Mouse (Mus musculus) embryonic facial prominence, embryonic 14.5 days (tissue): ENCODE data around the gene Urad. TPM values are rescaled to one million over a fixed set of nuclear protein-coding genes. Genes with fewer than 3 reads are reported as not detected.

ENCODE experiments used
- ATAC-seq: fragments of 200-750 bp; cut with Nextera tagmentation; 2 replicates; pipeline ENCODE4 v1.8.0; 2017; ENCODE audit warnings: low read depth, moderate number of reproducible peaks, moderate TSS enrichment
- DNase-seq: peaks from one replicate; pipeline ENCODE4 v3.0.0-alpha.2; 2015; ENCODE audit warnings: low spot score
- H3K27ac ChIP-seq: fragments of 300-500 bp; sonication (generic); replicated peaks from 2 replicates; pipeline ENCODE4 v1.5.1; 2014; ENCODE audit warnings: low read depth, mild to moderate bottlenecking, low read length, moderate library complexity
- H3K27me3 ChIP-seq: fragments of 300-500 bp; sonication (generic); replicated peaks from 2 replicates; pipeline ENCODE4 v1.6.1; 2014; ENCODE audit warnings: low read length; ENCODE audit not compliant: control insufficient read depth, insufficient read depth
- H3K36me3 ChIP-seq: fragments of 300-500 bp; sonication (generic); 2 replicates; pipeline ENCODE4 v1.6.1; 2014; ENCODE audit warnings: low read length, mixed read lengths; ENCODE audit not compliant: control insufficient read depth, insufficient read depth
- H3K4me1 ChIP-seq: fragments of 300-500 bp; sonication (generic); 2 replicates; pipeline ENCODE4 v1.6.1; 2014; ENCODE audit warnings: antibody characterized with exemption, low read length; ENCODE audit not compliant: control insufficient read depth, insufficient read depth
- H3K4me2 ChIP-seq: fragments of 300-500 bp; sonication (generic); 2 replicates; pipeline ENCODE4 v1.6.1; 2014; ENCODE audit warnings: low read depth, mild to moderate bottlenecking, low read length, moderate library complexity, mixed read lengths
- H3K4me3 ChIP-seq: fragments of 300-500 bp; sonication (generic); 2 replicates; pipeline ENCODE4 v1.5.1; 2014; ENCODE audit warnings: low read depth, mild to moderate bottlenecking, low read length
- H3K9ac ChIP-seq: fragments of 300-500 bp; sonication (generic); 2 replicates; pipeline ENCODE4 v1.6.1; 2014; ENCODE audit warnings: low read depth, mild to moderate bottlenecking, low read length, moderate library complexity, mixed read lengths
- H3K9me3 ChIP-seq: fragments of 300-500 bp; sonication (generic); 2 replicates; pipeline ENCODE4 v1.6.1; 2016; ENCODE audit warnings: low read length; ENCODE audit not compliant: control insufficient read depth
- WGBS: fragments of 180-500 bp; shearing (Covaris S2); extraction: QIAGEN DNeasy Blood & Tissue Kit; methylation state at CpG from one replicate; pipeline ENCODE4 v1.1.7; 2014; 5-methylcytosine and 5-hydroxymethylcytosine counted together
- polyA plus RNA-seq: library from polyadenylated mRNA; unstranded; fragments of >200 nt; fragmentation: Nextera tagmentation; extraction: Ambion mirVana; gene quantifications from 2 replicates; pipeline ENCODE4 v1.2.1, GENCODE M21; 2014

Urad gene
- polyA plus RNA-seq, 1 experiment from 2014 or later, result not detected

DNA sequence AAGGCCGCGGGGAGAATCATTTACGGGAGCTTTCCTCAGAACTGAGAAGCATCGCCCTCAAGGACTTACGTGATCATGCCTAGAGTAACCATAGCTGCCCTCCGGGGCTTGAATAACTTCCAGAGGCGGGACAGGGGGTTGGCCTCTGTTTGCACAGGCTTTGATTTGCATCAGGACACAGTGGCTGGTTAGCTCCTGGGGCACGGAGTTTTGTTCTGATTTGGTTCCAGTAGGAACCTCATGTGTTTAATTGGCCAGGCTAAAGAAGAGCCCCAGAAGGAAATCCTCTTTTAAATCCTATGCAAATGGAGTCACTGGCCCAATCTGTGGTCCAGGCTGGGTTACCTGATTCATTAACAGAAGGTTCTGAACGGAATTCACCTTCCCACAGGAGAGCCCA, 16.7 kb upstream of the Urad start:
- DNase-seq (no peak), ATAC-seq (no peak)
- WGBS, result 57% methylated on average over 9 of the region's 9 CpGs
- Histone ChIP-seq H3K4me1 (no peaks in the 10 kb centered on the region), H3K36me3 (no peaks in the 10 kb centered on the region), H3K27me3 (no peaks in the 10 kb centered on the region), H3K4me2 (no peak overlapping the region), H3K9me3 (no peaks in the 10 kb centered on the region), H3K9ac (no peak overlapping the region), H3K4me3 (no peak overlapping the region), H3K27ac (no peak overlapping the region)

DNA sequence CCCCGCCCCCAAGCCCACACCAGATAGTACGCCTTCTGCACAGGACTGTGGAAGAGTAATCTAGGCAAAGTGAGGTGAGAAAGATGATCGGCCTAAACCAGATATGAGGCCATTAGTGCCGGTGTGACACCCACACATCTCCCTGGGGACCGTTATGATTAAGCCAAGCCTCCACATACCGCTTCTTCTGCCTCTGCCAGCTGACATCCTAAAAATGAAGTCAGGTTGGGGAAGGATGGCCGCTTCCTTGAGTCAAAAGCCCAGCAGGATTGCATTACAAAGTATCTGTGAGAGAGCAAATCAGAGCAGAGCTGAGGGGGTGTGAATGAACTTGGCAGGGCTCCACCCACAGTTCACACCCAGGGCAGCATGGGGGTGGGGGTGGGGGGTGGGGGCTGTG, 10.5 kb upstream of the Urad start:
- no peaks in the 10 kb centered on the region for H3K4me1 ChIP-seq
- H3K4me2 ChIP-seq, result no peak overlapping the region
- H3K36me3 ChIP-seq, result no peaks in the 10 kb centered on the region
- no peaks in the 10 kb centered on the region; the same call in 1 of the 2 replicates for H3K27me3 ChIP-seq
- ATAC-seq (no peak), DNase-seq (no peak)
- no peak overlapping the region for H3K9ac ChIP-seq
- 46% methylated on average over 7 of the region's 7 CpGs for WGBS
- H3K4me3 ChIP-seq, result no peak overlapping the region
- H3K9me3 ChIP-seq, result 0 out of 2 replicates have a peak, but pooled peaks cover under 1% of the 10 kb centered on the region
- H3K27ac ChIP-seq, result no peak overlapping the region

DNA sequence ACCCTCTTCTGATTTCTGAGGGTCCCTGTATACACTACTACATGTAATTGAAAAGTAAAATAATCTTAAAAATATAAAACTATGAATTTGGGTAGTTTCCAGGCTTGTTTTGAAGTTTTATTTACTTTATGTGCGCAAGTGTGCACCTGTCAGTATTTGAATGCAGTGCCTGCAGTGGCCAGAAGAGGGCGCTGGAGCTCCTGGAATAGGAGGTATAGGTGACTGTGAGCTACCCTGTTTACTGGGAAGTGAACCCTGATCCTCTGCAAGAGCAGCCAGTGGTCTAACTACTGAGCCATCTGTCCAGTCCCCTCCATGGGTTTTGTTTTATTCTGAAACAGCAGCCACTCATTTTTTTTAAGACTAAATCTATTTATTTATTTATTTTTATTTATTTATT, 9.3 kb upstream of the Urad start:
- DNase-seq, result peak; percentile 27
- no peaks in the 10 kb centered on the region for H3K36me3 ChIP-seq
- no peak for ATAC-seq
- no peaks in the 10 kb centered on the region for H3K4me1 ChIP-seq
- 0 out of 2 replicates have a peak, but pooled peaks cover 6% of the 10 kb centered on the region for H3K9me3 ChIP-seq
- H3K4me3 ChIP-seq, result no peak overlapping the region
- no peak overlapping the region for H3K4me2 ChIP-seq
- no peak overlapping the region for H3K9ac ChIP-seq
- WGBS, result 47% methylated on average over 2 of the region's 2 CpGs
- no peaks in the 10 kb centered on the region; the same call in 1 of the 2 replicates for H3K27me3 ChIP-seq
- H3K27ac ChIP-seq, result no peak overlapping the region

DNA sequence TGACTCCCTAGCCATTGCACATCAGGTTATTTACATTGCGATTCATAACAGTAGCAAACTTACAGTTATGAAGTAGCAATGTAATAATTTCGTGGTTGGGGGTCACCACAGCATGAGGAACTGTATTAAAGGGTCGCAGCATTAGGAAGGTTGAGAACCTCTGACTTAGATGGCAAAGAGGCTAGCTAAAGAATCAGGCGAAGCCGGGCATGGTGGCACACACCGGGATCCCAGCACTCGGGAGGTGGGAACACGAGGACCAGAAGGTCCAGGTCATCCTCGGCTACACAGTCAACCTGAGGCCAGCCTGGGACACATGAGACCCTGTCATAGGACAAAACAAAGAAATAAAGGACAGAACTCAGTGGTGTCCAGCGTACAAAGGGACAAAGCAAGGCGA, 7.7 kb upstream of the Urad start:
- 83% methylated on average over 11 of the region's 11 CpGs for WGBS
- Histone ChIP-seq H3K9me3 (0 out of 2 replicates have a peak, but pooled peaks cover 6% of the 10 kb centered on the region), H3K27ac (no peak overlapping the region), H3K27me3 (no peaks in the 10 kb centered on the region; the same call in 1 of the 2 replicates), H3K9ac (no peak overlapping the region), H3K36me3 (no peaks in the 10 kb centered on the region), H3K4me2 (no peak overlapping the region), H3K4me1 (no peaks in the 10 kb centered on the region), H3K4me3 (no peak overlapping the region)
- DNase-seq, result no peak
- no peak for ATAC-seq

DNA sequence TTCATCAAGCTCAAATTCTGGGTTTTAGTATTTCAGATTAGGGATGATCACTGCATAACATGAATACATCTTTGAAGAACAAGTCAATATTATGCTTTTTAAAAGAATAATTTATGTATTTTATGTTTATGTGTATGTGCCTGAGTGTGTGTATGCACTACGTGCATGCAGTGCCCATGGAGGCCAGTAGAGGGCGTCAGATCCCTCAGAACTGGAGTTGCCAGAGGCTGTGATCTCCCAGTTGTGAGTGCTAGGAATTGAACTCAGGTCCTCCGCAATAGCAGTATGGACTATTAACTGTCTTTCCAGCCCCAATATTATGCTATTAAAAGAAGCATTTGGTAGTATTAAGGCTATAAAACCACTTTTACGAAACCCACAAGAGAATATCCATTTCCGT, 5.4 kb upstream of the Urad start:
- no peak overlapping the region for H3K27ac ChIP-seq
- no peaks in the 10 kb centered on the region for H3K4me1 ChIP-seq
- H3K4me3 ChIP-seq, result no peak overlapping the region
- WGBS, result 82% methylated on average over 5 of the region's 5 CpGs
- no peak overlapping the region for H3K4me2 ChIP-seq
- DNase-seq (no peak), ATAC-seq (no peak)
- peaks cover 2% of the 10 kb centered on the region; the same call in 1 of the 2 replicates for H3K27me3 ChIP-seq
- H3K9me3 ChIP-seq, result 0 out of 2 replicates have a peak, but pooled peaks cover 6% of the 10 kb centered on the region
- H3K9ac ChIP-seq, result no peak overlapping the region
- H3K36me3 ChIP-seq, result no peaks in the 10 kb centered on the region

DNA sequence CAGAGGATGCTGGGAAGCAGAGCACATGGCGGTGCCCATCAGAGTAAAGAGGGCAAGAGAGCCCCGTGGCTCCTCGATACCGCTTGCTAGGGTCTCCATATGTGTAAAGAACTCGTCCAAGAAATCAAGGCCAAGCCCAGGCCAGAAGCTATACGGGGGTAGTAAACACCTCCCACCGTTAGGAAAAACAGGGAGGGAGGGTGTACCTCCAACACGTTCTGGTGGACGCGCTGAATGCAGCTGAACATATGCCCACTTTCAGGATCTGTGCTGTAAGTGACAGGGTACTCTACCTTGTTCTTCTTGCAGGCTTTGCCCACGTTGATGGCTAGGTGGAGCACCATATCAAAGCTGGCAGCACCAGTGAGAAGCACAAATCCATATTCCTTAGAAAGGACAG, 3.7 kb upstream of the Urad start:
- no peaks in the 10 kb centered on the region for H3K36me3 ChIP-seq
- H3K27ac ChIP-seq, result no peak overlapping the region
- H3K27me3 ChIP-seq, result peaks cover 16% of the 10 kb centered on the region
- 76% methylated on average over 10 of the region's 11 CpGs for WGBS
- H3K4me2 ChIP-seq, result no peak overlapping the region
- 0 out of 2 replicates have a peak, but pooled peaks cover 6% of the 10 kb centered on the region for H3K9me3 ChIP-seq
- DNase-seq (no peak), ATAC-seq (no peak)
- H3K4me3 ChIP-seq, result no peak overlapping the region
- no peaks in the 10 kb centered on the region for H3K4me1 ChIP-seq
- H3K9ac ChIP-seq, result no peak overlapping the region

DNA sequence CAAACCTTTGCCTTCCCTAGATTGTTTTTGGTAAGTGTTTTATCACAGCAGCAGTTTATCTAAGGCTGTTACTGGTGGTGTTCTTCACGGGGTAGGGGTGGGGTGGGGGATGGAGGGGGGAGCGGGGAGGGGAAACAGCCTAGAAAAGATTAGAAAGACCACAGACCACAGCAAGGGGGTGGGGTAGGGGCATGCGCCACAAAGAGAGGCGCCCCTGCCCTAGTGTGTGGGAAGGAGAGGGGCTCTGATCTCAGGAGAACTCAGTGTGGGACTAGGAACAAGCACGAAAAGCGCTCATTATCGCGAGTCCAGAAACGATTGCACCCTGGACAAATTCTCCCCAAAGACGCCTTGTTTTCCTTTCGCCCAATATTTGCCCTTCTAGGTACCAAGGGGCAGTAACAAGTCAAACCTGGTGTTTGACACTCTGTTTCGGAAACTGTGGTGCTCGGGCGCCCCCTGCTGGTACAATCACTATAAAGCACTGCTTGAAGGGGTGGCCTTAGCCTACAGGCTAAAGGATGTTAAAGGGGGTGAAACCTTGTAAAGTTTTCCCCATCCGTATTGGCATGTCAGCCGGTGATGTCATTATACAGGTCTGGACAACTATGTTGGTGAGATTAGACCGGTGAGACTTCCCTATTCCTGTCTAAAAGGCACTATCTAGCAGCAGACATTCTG, 1.1 kb upstream of the Urad start:
- H3K36me3 ChIP-seq, result no peaks in the 10 kb centered on the region
- H3K4me1 ChIP-seq, result no peaks in the 10 kb centered on the region
- DNase-seq, result peak; percentile 48
- no peak for ATAC-seq
- 21% methylated on average over 16 of the region's 17 CpGs for WGBS
- no peak overlapping the region for H3K4me2 ChIP-seq
- no peak overlapping the region for H3K27ac ChIP-seq
- no peak overlapping the region for H3K4me3 ChIP-seq
- peaks cover 32% of the 10 kb centered on the region for H3K27me3 ChIP-seq
- 0 out of 2 replicates have a peak, but pooled peaks cover 6% of the 10 kb centered on the region for H3K9me3 ChIP-seq
- H3K9ac ChIP-seq, result no peak overlapping the region

DNA sequence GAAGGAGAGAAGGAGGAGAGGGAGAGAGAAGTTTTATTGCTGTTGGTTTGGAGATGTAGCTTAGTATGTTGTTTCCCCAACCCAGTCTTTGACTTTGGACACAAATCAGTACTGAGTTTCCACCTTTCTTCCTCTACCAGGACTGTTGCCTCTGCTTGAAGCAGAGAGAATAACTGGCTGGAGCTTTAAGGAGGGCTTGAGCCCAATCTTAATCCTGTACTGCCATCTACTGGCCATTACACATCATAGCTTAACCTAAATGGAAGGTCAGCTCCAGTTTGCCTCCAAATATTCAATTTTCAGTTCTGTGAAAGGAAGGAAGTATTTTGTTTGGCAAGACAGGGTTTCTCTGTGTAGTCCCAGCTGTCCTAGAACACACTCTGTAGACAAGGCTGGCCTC, 2.6 kb downstream of the Urad start:
- Histone ChIP-seq H3K27ac (no peak overlapping the region), H3K36me3 (no peaks in the 10 kb centered on the region), H3K27me3 (peaks cover 69% of the 10 kb centered on the region), H3K4me1 (no peaks in the 10 kb centered on the region), H3K4me3 (no peak overlapping the region), H3K9ac (no peak overlapping the region), H3K9me3 (no peaks in the 10 kb centered on the region), H3K4me2 (no peak overlapping the region)
- ATAC-seq (peak; percentile 64; the same call in 1 of the 2 replicates), DNase-seq (peak; percentile 90)

DNA sequence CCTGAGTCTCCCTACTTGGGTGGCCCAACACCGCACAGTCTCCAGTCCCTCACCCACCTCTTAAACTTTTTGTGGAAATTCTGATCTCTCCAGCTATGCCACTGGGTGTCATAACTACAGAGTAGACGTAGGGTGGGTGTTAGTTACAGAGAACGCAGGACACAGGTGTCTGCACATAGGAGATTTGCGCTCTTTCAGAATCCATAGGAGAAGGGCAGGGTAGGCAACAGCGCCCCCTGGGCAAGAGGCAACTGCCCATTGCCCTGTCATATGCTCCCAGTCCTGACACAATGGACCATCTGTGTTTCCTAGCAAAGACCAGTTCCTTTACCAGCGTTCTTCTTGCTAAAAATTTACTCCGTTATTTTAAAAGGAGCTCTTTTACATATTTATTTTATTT, 4.2 kb downstream of the Urad start:
- WGBS, result 23% methylated on average over 7 of the region's 7 CpGs
- DNase-seq, result no peak
- H3K36me3 ChIP-seq, result no peaks in the 10 kb centered on the region
- H3K4me3 ChIP-seq, result no peak overlapping the region
- H3K27ac ChIP-seq, result no peak overlapping the region
- no peaks in the 10 kb centered on the region for H3K9me3 ChIP-seq
- H3K9ac ChIP-seq, result no peak overlapping the region
- H3K4me2 ChIP-seq, result no peak overlapping the region
- ATAC-seq, result no peak
- H3K27me3 ChIP-seq, result peaks cover 86% of the 10 kb centered on the region
- H3K4me1 ChIP-seq, result no peaks in the 10 kb centered on the region
